Mouse (Mus musculus): Measurements from ENCODE around the gene Mndal.
A peak's percentile ranks its signal among the peaks of the same experiment; 100 is the strongest.
"Not testable (repeated sequence)": the region's sequence is repeated elsewhere in the genome, so short reads cannot be mapped to it uniquely, and the experiment has no call there.

Mndal gene

GRCm38 (mm10) chr1:173889741-173890140 lies 52.5 kb downstream of the Mndal start:
- not testable (repeated sequence) for DNase-seq (ENCODE audit: low spot score in 2 of 2)

- not testable (repeated sequence) for DNase-seq (ENCODE audit: low spot score in 2 of 2)
Measured at GRCm38 (mm10) chr1:173887026-173887787, 55.1 kb downstream of the Mndal start.

- DNase-seq (ENCODE audit: low spot score in 2 of 2) = not testable (repeated sequence)
Measured at GRCm38 (mm10) chr1:173880004-173880666, 62.2 kb downstream of the Mndal start.

- DNase-seq (ENCODE audit: low spot score in 2 of 2) = not testable (repeated sequence)
Measured at GRCm38 (mm10) chr1:173879225-173879987, 62.9 kb downstream of the Mndal start.

GRCm38 (mm10) chr1:173878264-173878663 lies 64.0 kb downstream of the Mndal start:
- DNase-seq (ENCODE audit: low spot score in 2 of 2) = not testable (repeated sequence)

- not testable (repeated sequence) for DNase-seq (ENCODE audit: low spot score in 2 of 2)
Measured at GRCm38 (mm10) chr1:173877125-173877524, 65.2 kb downstream of the Mndal start.

- DNase-seq (ENCODE audit: low spot score in 2 of 2) = not testable (repeated sequence)
Measured at GRCm38 (mm10) chr1:173868586-173868985, 73.7 kb downstream of the Mndal start.

GRCm38 (mm10) chr1:173866504-173866903 lies 75.8 kb downstream of the Mndal start:
- DNase-seq (ENCODE audit: low spot score in 2 of 2) = no peak

GRCm38 (mm10) chr1:173853711-173854110 lies 88.6 kb downstream of the Mndal start:
- DNase-seq (ENCODE audit: low spot score in 2 of 2) = peak in 1 of 2 experiments; percentile 48

- peak in 1 of 2 experiments; percentile 75 for DNase-seq (ENCODE audit: low spot score in 2 of 2)
Measured at GRCm38 (mm10) chr1:173852853-173853252, 89.4 kb downstream of the Mndal start.

GRCm38 (mm10) chr1:173846193-173846592 lies 96.1 kb downstream of the Mndal start:
- not testable (repeated sequence) for DNase-seq (ENCODE audit: low spot score in 2 of 2)

GRCm38 (mm10) chr1:173844754-173845153 lies 97.5 kb downstream of the Mndal start:
- DNase-seq (ENCODE audit: low spot score in 2 of 2) = peak; percentile 25 to 26

GRCm38 (mm10) chr1:173821481-173821803 lies 120.8 kb downstream of the Mndal start:
- not testable (repeated sequence) for DNase-seq (ENCODE audit: low spot score in 2 of 2)

GRCm38 (mm10) chr1:173820794-173821480 lies 121.4 kb downstream of the Mndal start:
- not testable (repeated sequence) for DNase-seq (ENCODE audit: low spot score in 2 of 2)

- not testable (repeated sequence) for DNase-seq (ENCODE audit: low spot score in 2 of 2)
Measured at GRCm38 (mm10) chr1:173809294-173809693, 133.0 kb downstream of the Mndal start.

GRCm38 (mm10) chr1:173802689-173803281 lies 139.5 kb downstream of the Mndal start:
- not testable (repeated sequence) for DNase-seq (ENCODE audit: low spot score in 2 of 2)

- DNase-seq (ENCODE audit: low spot score in 2 of 2) = not testable (repeated sequence)
Measured at GRCm38 (mm10) chr1:173802207-173802606, 140.1 kb downstream of the Mndal start.

- DNase-seq (ENCODE audit: low spot score in 2 of 2) = not testable (repeated sequence)
Measured at GRCm38 (mm10) chr1:173801791-173802190, 140.5 kb downstream of the Mndal start.

Measured in spleen, postnatal 10 days (tissue).